25 mouse cellular contexts compared by ENCODE assay signal in genomic region chr19:32273714-32274113, GRCm38 (mm10).
A peak's percentile ranks its signal among the peaks of the same experiment; 100 is the strongest.
DNase-seq lines count a peak whose midpoint lies in the region; ATAC-seq and TF ChIP-seq lines count a peak whose summit lies in the region.
"Had no signal": no experiment of that assay in that cellular context is flagged by ENCODE, and none has a peak within 500 bp of the region (broad histone marks: within the 10 kb centered on the region; RNA-seq: fewer than 3 reads in every experiment).

No protein-coding gene starts in this region.

- TF ChIP-seq CTCF in layer of hippocampus, adult 2 months (conservative IDR thresholded peaks at IDR 0.05) = no peak

- no peak overlapping the region for H3K4me2 ChIP-seq in embryonic facial prominence, embryonic 15.5 days (replicated peaks)
- H3K4me2 ChIP-seq: forebrain, embryonic 13.5 days; hindbrain, embryonic 15.5 days; midbrain, embryonic 13.5 days had no signal

- WGBS in embryonic facial prominence, embryonic 15.5 days = 55% methylated on average over 3 of the region's 3 CpGs
- 58% methylated on average over 3 of the region's 3 CpGs for WGBS in embryonic facial prominence, embryonic 10.5 days

- no peak overlapping the region for H3K9ac ChIP-seq in embryonic facial prominence, embryonic 15.5 days
- H3K9ac ChIP-seq: forebrain, embryonic 13.5 days; hindbrain, embryonic 15.5 days; midbrain, embryonic 13.5 days had no signal

- H3K27me3 ChIP-seq in embryonic facial prominence, embryonic 15.5 days = no peaks in the 10 kb centered on the region
- H3K27me3 ChIP-seq in embryonic facial prominence, embryonic 10.5 days (replicated peaks; ENCODE audit: low read depth, poor library complexity, severe bottlenecking) = no peaks in the 10 kb centered on the region
- H3K27me3 ChIP-seq in megakaryocyte, embryonic 14.5 days (replicated peaks) = no peaks in the 10 kb centered on the region
- H3K27me3 ChIP-seq: forebrain, embryonic 13.5 days; hindbrain, embryonic 15.5 days; midbrain, embryonic 13.5 days had no signal

- no peak for DNase-seq in embryonic facial prominence, embryonic 10.5 days (ENCODE audit: low spot score)
- no peak for DNase-seq in layer of hippocampus, adult 2 months (ENCODE audit: low spot score in 2 of 2)
- DNase-seq in layer of hippocampus, adult 11-12 months (ENCODE audit: low spot score) = no peak
- DNase-seq: adrenal gland, postnatal 14 days; cerebellum, adult 11 months; cerebellum, adult 9-10 months; cerebellum, postnatal 36 days; gastrocnemius, postnatal 25 days; heart, postnatal 14 days; kidney, adult 11 months; kidney, postnatal 25 days; layer of hippocampus, postnatal 36 days; left cerebral cortex, postnatal 4 days; lung, postnatal 36 days; thymus, adult 2 months; thymus, postnatal 36 days had no signal

- H3K27ac ChIP-seq in embryonic facial prominence, embryonic 15.5 days (replicated peaks) = peak overlapping the region; percentile 29
- H3K27ac ChIP-seq in embryonic facial prominence, embryonic 10.5 days (replicated peaks) = no peak overlapping the region
- 0 out of 2 replicates have a peak overlapping the region, but pooled peaks have one; percentile 29 for H3K27ac ChIP-seq in layer of hippocampus, adult 2 months
- H3K27ac ChIP-seq: forebrain, embryonic 13.5 days; hindbrain, embryonic 10.5 days; hindbrain, embryonic 15.5 days; midbrain, embryonic 13.5 days had no signal

- peaks cover 28% of the 10 kb centered on the region for H3K4me1 ChIP-seq in embryonic facial prominence, embryonic 15.5 days
- H3K4me1 ChIP-seq in embryonic facial prominence, embryonic 10.5 days = peaks cover 34% of the 10 kb centered on the region
- H3K4me1 ChIP-seq in megakaryocyte, embryonic 14.5 days = peaks cover 96% of the 10 kb centered on the region
- H3K4me1 ChIP-seq: forebrain, embryonic 13.5 days; hindbrain, embryonic 15.5 days had no signal

- H3K36me3 ChIP-seq in embryonic facial prominence, embryonic 15.5 days = no peaks in the 10 kb centered on the region
- no peaks in the 10 kb centered on the region for H3K36me3 ChIP-seq in embryonic facial prominence, embryonic 10.5 days (replicated peaks)
- H3K36me3 ChIP-seq in megakaryocyte, embryonic 14.5 days (replicated peaks; ENCODE audit: low read length) = peaks cover 19% of the 10 kb centered on the region
- H3K36me3 ChIP-seq: hindbrain, embryonic 10.5 days; hindbrain, embryonic 15.5 days; midbrain, embryonic 13.5 days had no signal

- ATAC-seq in embryonic facial prominence, embryonic 15.5 days (ENCODE audit: insufficient number of reproducible peaks, low FRiP score, low TSS enrichment, low read depth) = no peak
- no peak for ATAC-seq in megakaryocyte, adult 5-6 weeks (ENCODE audit: poor library complexity, severe bottlenecking)
- ATAC-seq in erythroblast, adult 5-6 weeks (replicated peaks; ENCODE audit: low FRiP score, poor library complexity, severe bottlenecking) = no peak
- ATAC-seq: forebrain, embryonic 13.5 days; midbrain, embryonic 13.5 days had no signal

- H3K9me3 ChIP-seq in embryonic facial prominence, embryonic 15.5 days (replicated peaks) = no peaks in the 10 kb centered on the region
- no peaks in the 10 kb centered on the region for H3K9me3 ChIP-seq in embryonic facial prominence, embryonic 10.5 days
- H3K9me3 ChIP-seq in megakaryocyte, embryonic 14.5 days = no peaks in the 10 kb centered on the region
- H3K9me3 ChIP-seq: forebrain, embryonic 13.5 days; G1E; hindbrain, embryonic 10.5 days; hindbrain, embryonic 15.5 days; midbrain, embryonic 13.5 days had no signal

- no peak overlapping the region for H3K4me3 ChIP-seq in embryonic facial prominence, embryonic 15.5 days (replicated peaks)
- no peak overlapping the region for H3K4me3 ChIP-seq in embryonic facial prominence, embryonic 10.5 days
- no peak overlapping the region for H3K4me3 ChIP-seq in layer of hippocampus, adult 2 months
- H3K4me3 ChIP-seq in megakaryocyte, embryonic 14.5 days (replicated peaks) = peak overlapping the region; percentile 40
- H3K4me3 ChIP-seq: forebrain, embryonic 13.5 days; hindbrain, embryonic 10.5 days; hindbrain, embryonic 15.5 days; midbrain, embryonic 13.5 days had no signal
